Mouse (Mus musculus) adrenal gland, adult 8-10 months (tissue): ENCODE measurements around the gene Ubtf. TPM values are rescaled to one million over a fixed set of nuclear protein-coding genes. Genes with fewer than 3 reads are reported as not detected.
"Not testable (repeated sequence)": the region's sequence is repeated elsewhere in the genome, so short reads cannot be mapped to it uniquely, and the experiment has no call there.

Experiments
- DNase-seq: peaks from one replicate; pipeline ENCODE4 v3.0.0; 2022
- total RNA-seq, 4 experiments: library from RNA; stranded (reverse); gene quantifications; 2 replicates each; pipeline ENCODE4 v1.2.4; 2022

Ubtf gene
- total RNA-seq, 4 experiments from 2014 or later, result 87.3 to 115 (median 94.5) TPM

- no peak for DNase-seq
Measured at GRCm38 (mm10) chr11:102294416-102294815, 25.1 kb downstream of the Ubtf start.

- no peak for DNase-seq
Measured at GRCm38 (mm10) chr11:102293971-102294370, 25.6 kb downstream of the Ubtf start.

DNA sequence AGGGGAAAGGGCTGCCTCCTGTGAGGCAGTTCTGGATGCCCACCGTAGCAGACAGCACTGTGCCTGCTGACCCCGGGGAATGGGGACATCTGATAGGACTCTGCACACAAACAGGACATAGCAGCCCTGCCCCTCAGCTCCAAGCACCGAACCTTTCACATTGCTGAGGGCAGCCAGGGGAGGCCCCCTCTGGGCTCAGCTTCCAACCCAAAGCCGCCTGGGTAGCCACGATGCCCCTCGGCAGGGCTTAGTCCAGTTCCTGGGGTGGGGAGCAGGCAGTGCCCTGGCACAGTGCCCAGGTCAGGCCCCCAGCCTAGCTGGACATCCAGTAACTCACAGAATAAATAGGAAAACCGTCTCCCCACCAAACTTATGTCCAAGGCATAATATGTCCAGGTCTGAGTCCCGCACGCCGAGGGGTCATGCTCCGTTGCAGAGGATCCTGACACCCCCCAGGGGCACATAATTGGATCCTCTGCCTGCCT is 28.4 kb downstream of the Ubtf start:
- DNase-seq, result no peak

DNA sequence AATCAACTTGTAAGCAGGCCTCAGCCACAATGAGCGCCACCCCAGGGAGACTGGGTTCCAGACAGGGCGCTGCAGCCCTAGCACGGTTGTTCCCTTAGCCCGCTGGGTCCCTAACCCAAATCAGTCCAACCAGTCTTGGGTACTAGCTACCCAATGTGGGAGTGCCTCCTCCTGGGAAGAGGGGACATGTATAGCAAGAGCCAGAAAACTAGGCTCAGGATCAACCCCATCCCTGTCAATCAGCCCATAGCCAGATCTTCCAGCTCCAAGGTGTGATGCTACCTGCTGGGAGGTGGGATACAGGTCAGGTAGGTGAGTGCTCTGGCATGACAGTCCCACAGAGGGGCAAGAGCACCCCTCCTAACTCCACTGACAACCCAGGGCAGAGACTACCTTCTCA is 29.4 kb downstream of the Ubtf start:
- no peak for DNase-seq

- DNase-seq, result no peak
Measured at GRCm38 (mm10) chr11:102289511-102290100, 29.9 kb downstream of the Ubtf start.

DNA sequence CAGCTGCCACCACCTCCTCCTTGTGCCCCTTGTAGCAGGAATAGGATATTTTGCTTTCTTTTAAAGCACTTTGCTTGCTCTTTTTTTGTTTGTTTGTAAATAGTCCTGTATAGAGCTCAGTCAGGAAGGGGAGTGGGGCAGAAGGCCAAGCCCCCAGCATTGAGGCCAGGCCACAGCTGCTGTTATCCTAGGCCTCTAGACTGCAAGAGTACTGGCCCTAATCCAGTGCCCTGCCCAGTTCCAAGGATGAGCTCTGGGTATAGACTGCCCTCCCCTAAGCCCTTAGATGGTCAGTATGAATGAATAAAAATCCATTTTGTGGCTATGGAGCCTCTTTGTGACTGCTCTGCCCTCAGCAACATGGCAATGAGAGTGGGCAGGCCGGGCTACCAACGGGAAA is 30.6 kb downstream of the Ubtf start:
- DNase-seq, result no peak

DNA sequence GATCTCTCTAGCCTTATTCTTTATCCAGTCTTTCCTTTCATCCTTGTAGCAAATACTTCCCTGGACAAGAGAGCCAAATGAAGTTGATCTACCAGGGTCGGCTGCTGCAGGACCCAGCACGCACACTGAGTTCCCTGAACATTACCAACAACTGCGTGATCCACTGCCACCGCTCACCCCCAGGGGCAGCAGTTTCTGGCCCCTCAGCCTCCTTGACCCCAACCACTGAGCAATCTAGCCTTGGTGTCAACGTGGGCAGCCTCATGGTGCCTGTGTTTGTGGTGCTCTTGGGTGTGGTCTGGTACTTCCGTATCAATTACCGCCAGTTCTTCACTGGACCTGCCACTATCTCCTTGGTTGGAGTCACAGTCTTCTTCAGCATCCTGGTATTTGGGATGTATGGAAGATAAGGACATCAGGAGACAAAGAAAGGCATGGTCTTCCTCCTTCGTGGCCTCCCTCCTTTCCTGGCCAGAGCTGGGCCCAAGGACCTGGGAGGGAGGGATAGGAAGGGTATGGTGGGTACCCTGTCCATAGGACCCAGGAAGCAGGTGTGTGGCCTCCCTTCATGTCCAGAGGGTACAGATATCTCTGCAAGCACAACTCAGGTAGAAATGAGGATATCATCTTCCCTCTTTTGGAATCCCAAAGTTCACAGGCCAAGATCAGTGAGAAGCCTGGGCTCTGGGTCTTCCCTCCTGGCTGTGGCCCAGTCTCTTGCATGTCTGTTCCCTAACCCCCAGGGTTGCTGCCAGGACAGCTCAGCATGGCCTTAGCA is 31.3 kb downstream of the Ubtf start:
- no peak for DNase-seq

DNA sequence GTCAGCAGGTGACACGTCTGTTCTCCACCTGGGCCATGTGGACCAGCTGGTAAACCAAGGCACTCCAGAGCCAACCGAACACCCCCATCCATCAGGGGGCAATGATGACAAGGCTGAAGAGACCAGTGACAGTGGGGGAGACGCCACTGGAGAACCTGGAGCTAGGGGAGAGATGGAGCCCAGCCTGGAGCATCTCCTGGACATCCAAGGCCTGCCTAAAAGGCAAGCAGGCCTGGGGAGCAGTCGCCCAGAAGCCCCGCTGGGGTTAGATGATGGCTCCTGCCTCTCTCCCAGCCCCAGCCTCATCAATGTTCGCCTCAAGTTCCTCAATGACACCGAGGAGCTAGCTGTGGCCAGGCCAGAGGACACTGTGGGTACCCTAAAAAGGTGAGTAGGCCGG is 32.1 kb downstream of the Ubtf start:
- no peak for DNase-seq

DNA sequence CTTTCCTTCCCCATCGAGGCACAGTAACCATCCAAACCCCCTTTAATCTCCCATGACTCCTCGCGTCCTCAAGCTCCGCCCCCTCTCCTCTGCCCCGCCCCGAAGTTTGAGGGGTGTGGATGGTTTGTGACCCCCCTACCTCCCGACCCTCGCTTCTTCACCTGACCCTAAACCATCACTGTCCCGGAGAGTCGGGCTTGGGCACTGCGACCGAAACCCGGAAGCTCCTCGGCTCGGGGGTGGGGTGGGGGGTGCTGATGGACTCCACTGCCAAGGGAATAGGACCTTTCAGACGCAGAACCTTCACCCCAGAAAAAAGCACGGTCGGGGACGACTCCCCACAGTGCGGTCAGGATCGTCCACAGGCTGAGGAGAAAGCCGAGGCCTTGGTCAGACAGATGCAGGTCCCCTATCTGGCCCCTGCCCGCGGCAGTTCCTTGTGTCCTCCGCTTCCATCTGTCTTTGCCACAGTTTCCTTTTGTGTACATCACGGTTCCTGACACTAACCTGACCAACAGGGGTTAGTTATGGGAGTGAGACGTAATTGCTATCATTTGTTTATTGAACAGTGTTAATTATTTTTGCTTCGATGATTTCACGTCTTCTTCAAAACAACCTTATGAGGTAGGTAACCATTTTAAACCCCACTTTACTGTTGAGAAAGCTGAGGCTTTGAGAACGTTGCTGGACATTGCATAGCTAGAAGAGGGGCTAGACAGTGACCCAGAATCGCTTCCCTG is 34.3 kb downstream of the Ubtf start:
- peak; percentile 77 for DNase-seq

DNA sequence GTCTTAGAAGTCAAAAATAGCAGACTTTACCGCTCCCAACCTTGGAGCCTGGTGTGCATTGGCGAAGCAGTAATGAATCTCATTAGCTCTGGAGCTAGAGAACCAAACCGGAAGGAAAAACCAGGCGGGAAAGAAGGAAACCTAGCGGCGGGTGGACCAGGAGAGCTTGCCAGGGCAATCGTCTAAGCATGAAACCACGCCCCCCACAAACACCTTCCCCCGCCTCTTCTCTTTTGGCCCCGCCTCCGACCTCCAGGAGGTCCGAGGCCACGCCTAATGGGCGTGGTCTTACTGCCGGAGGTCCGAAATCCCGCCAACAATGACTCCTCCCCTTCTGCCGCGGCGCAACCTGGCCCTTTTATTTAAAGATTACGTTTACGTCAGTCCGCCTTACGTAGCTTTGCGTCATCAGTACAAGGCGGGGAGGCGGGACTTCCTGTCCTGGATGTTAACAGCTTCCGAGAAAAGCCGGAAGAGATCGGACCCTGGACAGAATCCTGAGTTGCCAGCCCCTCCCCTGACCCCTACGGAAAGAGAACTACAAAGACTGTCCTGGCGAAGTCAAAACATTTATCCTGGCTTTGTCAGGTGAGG is 34.9 kb downstream of the Ubtf start, which contains the start of gene Tmub2:
TSS of gene Tmub2 (plus strand) at position 431 of the 594 bp plus-strand sequence.
- peak; percentile 97 for DNase-seq

- no peak for DNase-seq
Measured at GRCm38 (mm10) chr11:102283922-102284321, 35.6 kb downstream of the Ubtf start.

- not testable (repeated sequence) for DNase-seq
Measured at GRCm38 (mm10) chr11:102280267-102280666, 39.3 kb downstream of the Ubtf start.

- DNase-seq, result no peak
Measured at GRCm38 (mm10) chr11:102279595-102279994, 39.9 kb downstream of the Ubtf start.

GRCm38 (mm10) chr11:102277754-102278153 is 41.8 kb downstream of the Ubtf start:
- no peak for DNase-seq

DNA sequence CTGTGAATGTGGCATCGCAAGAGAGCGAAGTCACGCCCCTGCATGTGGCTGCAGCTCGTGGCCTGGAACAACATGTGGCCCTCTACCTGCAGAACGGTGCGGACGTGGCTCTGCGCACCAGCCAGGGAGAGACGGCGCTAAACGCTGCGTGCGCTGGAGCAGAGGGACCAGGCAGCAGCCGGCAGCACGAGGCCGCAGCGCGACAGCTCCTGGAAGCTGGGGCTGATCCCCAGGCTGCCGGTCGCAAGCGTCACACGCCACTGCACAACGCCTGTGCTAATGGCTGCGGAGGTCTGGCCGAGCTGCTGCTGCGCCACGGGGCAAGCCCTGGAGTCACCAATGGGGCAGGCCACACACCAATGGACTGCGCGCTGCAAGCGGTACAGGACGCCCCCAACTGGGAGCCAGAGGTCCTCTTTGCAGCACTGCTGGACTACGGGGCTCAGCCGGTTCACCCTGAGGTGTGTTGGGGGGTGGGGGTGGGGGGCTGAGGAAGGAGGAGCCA is 43.1 kb downstream of the Ubtf start:
- no peak for DNase-seq

- no peak for DNase-seq
Measured at GRCm38 (mm10) chr11:102268520-102269244, 50.9 kb downstream of the Ubtf start, which contains the start of gene Asb16. Gene Asb16 (plus strand): TSS chr11:102268743.

- DNase-seq, result peak; percentile 74
Measured at GRCm38 (mm10) chr11:102267480-102267879, 52.1 kb downstream of the Ubtf start.

GRCm38 (mm10) chr11:102266631-102267355 is 52.7 kb downstream of the Ubtf start:
- DNase-seq, result no peak

DNA sequence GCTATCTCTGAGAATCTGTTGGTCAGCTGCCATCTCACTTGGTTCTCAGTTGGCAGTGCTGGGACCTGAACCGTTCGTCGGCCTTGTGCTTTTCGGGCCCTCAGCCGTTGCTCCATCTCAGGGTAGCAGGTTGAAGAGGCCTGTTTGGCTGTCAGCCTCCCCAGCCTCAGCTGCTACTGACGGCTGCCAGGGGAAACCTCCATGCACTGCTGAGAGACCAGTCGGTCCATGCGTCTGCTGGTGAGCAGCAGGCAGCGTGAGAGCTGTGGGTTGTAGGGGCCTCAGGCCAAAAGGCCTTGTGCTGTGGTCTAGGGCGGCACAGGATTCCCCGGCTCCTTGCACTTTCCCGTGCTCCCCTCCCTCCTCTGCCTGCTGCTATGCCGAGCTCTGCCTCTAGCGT is 53.7 kb downstream of the Ubtf start:
- DNase-seq, result no peak

- DNase-seq, result no peak
Measured at GRCm38 (mm10) chr11:102263211-102263610, 56.3 kb downstream of the Ubtf start.

DNA sequence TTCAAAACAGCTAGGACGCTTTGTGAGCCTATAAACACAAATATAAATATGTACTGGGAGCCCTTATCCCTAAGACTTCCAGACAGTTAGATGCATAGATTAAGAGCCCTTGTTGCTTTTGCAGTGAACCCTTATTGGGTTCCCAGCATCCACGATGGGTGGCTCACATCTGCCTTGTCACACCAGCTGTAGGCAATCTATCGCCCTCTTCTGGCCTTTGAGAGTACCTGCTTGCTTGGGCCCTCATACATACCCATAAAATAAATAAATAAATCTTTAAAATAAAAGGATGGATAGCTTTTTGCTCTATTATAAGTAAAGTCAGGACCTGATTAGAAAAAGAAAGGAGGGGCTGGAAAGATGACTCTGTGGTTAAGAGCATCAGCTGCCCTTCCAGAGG is 61.0 kb downstream of the Ubtf start:
- DNase-seq, result no peak
